Mouse (Mus musculus): ENCODE measurements around the gene Dnajc7. TPM values are rescaled to one million over a fixed set of nuclear protein-coding genes. Genes with fewer than 3 reads are reported as not detected.
"Not testable (repeated sequence)": the region's sequence is repeated elsewhere in the genome, so short reads cannot be mapped to it uniquely, and the experiment has no call there.

Dnajc7 gene
- total RNA-seq, 2 experiments from 2014 or later, result 223 to 252 TPM

- no peak for DNase-seq (ENCODE audit: low spot score in 2 of 2)
These were observed 67.1 kb downstream of the Dnajc7 start for GRCm38 (mm10) chr11:100552842-100553241.

GRCm38 (mm10) chr11:100550101-100550500, 69.9 kb downstream of the Dnajc7 start:
- no peak for DNase-seq (ENCODE audit: low spot score in 2 of 2)

GRCm38 (mm10) chr11:100549466-100549865, 70.5 kb downstream of the Dnajc7 start:
- no peak for DNase-seq (ENCODE audit: low spot score in 2 of 2)

- DNase-seq (ENCODE audit: low spot score in 2 of 2), result no peak
These were observed 71.8 kb downstream of the Dnajc7 start for GRCm38 (mm10) chr11:100548141-100548540.

- no peak for DNase-seq (ENCODE audit: low spot score in 2 of 2)
These were observed 73.0 kb downstream of the Dnajc7 start for GRCm38 (mm10) chr11:100546955-100547354.

- DNase-seq (ENCODE audit: low spot score in 2 of 2), result no peak
These were observed 74.3 kb downstream of the Dnajc7 start for GRCm38 (mm10) chr11:100545746-100546085.

- DNase-seq (ENCODE audit: low spot score in 2 of 2), result peak; percentile 61 to 81
These were observed 74.9 kb downstream of the Dnajc7 start, which contains the start of gene Ttc25 for GRCm38 (mm10) chr11:100544832-100545745. Gene Ttc25 (plus strand): TSS chr11:100545607.

- no peak for DNase-seq (ENCODE audit: low spot score in 2 of 2)
These were observed 78.4 kb downstream of the Dnajc7 start for GRCm38 (mm10) chr11:100541577-100541976.

GRCm38 (mm10) chr11:100540966-100541365, 79.0 kb downstream of the Dnajc7 start:
- DNase-seq (ENCODE audit: low spot score in 2 of 2), result no peak

GRCm38 (mm10) chr11:100536466-100536865, 83.5 kb downstream of the Dnajc7 start:
- no peak for DNase-seq (ENCODE audit: low spot score in 2 of 2)

GRCm38 (mm10) chr11:100535996-100536395, 84.0 kb downstream of the Dnajc7 start:
- DNase-seq (ENCODE audit: low spot score in 2 of 2), result no peak

- not testable (repeated sequence) for DNase-seq (ENCODE audit: low spot score in 2 of 2)
These were observed 85.1 kb downstream of the Dnajc7 start for GRCm38 (mm10) chr11:100534821-100535220.

GRCm38 (mm10) chr11:100534411-100534810, 85.6 kb downstream of the Dnajc7 start:
- DNase-seq (ENCODE audit: low spot score in 2 of 2), result not testable (repeated sequence)

GRCm38 (mm10) chr11:100533871-100534270, 86.1 kb downstream of the Dnajc7 start:
- no peak for DNase-seq (ENCODE audit: low spot score in 2 of 2)

Other genes with a start within 250 kb of the Dnajc7 start
- 10 to 100 TPM; 31.0 to 35.6 TPM for gene Jup, start 222.4 kb downstream of the Dnajc7 start, total RNA-seq (2021)
- 10 to 100 TPM in 1 of 2 experiments, 1 to 10 TPM in 1; 9.8 to 11.2 TPM for gene P3h4, start 205.3 kb downstream of the Dnajc7 start, total RNA-seq (2021)
- gene Fkbp10, start 204.5 kb downstream of the Dnajc7 start, total RNA-seq (2021), result 1 to 10 TPM; 5.4 to 5.8 TPM
- 10 to 100 TPM; 48.8 to 53.4 TPM for gene Nt5c3b, start 178.4 kb downstream of the Dnajc7 start, total RNA-seq (2021)
- 1 to 10 TPM in 1 of 2 experiments, under 1 TPM in 1; 0.74 to 1.2 TPM for gene Klhl10, start 178.3 kb downstream of the Dnajc7 start, total RNA-seq (2021)
- 100 to 1,000 TPM; 117 to 124 TPM for gene Klhl11, start 147.4 kb downstream of the Dnajc7 start, total RNA-seq (2021)
- 100 to 1,000 TPM; 118 to 124 TPM for gene Acly, start 92.2 kb downstream of the Dnajc7 start, total RNA-seq (2021)
- 1 to 10 TPM in 1 of 2 experiments, under 1 TPM in 1; 0.96 to 1.1 TPM for gene Ttc25, start 74.6 kb downstream of the Dnajc7 start, total RNA-seq (2021)
- 100 to 1,000 TPM; 171 to 195 TPM for gene Cnp, start 45.3 kb downstream of the Dnajc7 start, total RNA-seq (2021)
- gene Nkiras2, start 924 bp downstream of the Dnajc7 start, total RNA-seq (2021), result 10 to 100 TPM; 10.8 to 11.1 TPM
- gene Zfp385c, start 72.3 kb upstream of the Dnajc7 start, total RNA-seq (2021), result under 1 TPM in 1 of 2 experiments, not detected in 1; 0.37 TPM
- gene Dhx58, start 84.1 kb upstream of the Dnajc7 start, total RNA-seq (2021), result 1 to 10 TPM; 1.4 to 2.5 TPM
- 10 to 100 TPM; 53.9 to 58.0 TPM for gene Kat2a, start 92.3 kb upstream of the Dnajc7 start, total RNA-seq (2021)
- gene Hspb9, start 93.7 kb upstream of the Dnajc7 start, total RNA-seq (2021), result not detected
- 100 to 1,000 TPM; 149 to 156 TPM for gene Rab5c, start 118.0 kb upstream of the Dnajc7 start, total RNA-seq (2021)
- 1 to 10 TPM; 2.0 to 2.1 TPM for gene Kcnh4, start 139.8 kb upstream of the Dnajc7 start, total RNA-seq (2021)
- not detected for gene Hcrt, start 142.8 kb upstream of the Dnajc7 start, total RNA-seq (2021)
- gene Ghdc, start 150.8 kb upstream of the Dnajc7 start, total RNA-seq (2021), result 1 to 10 TPM; 4.4 to 7.0 TPM
- 10 to 100 TPM; 12.1 to 16.2 TPM for gene Stat5b, start 230.6 kb upstream of the Dnajc7 start, total RNA-seq (2021)
- gene Stat5a, start 239.2 kb upstream of the Dnajc7 start, total RNA-seq (2021), result 1 to 10 TPM; 1.1 to 1.8 TPM